Mouse (Mus musculus) liver, adult 2 months (tissue): ENCODE data around the gene Kif19a.

Experiments
- CTCF ChIP-seq: fragments of 200-500 bp; IDR thresholded peaks from 2 replicates; pipeline ENCODE4 v1.5.1; 2011; ENCODE audit warnings: low read depth, low read length, control low read depth
- POLR2A ChIP-seq: fragments of 200-500 bp; IDR thresholded peaks from 2 replicates; pipeline ENCODE4 v1.6.1; 2011; ENCODE audit warnings: low read length, control low read depth; ENCODE audit not compliant: insufficient read depth; ENCODE audit errors: extremely low read depth

- TF ChIP-seq POLR2A (no peak), CTCF (no peak)
These were observed 64.6 kb downstream of the Kif19a start for GRCm38 (mm10) chr11:114829499-114830432.
